Mouse (Mus musculus) liver, embryonic 16.5 days (tissue): Measurements from ENCODE around the gene Gramd1c. TPM values are rescaled to one million over a fixed set of nuclear protein-coding genes. Genes with fewer than 3 reads are reported as not detected.
A peak's percentile ranks its signal among the peaks of the same experiment; 100 is the strongest.

ENCODE experiments used
- ATAC-seq: fragments of 200-750 bp; cut with Nextera tagmentation; 2 replicates; pipeline ENCODE4 v1.8.0; 2017; ENCODE audit warnings: low read depth, mild to moderate bottlenecking, moderate number of reproducible peaks, moderate library complexity
- H3K27ac ChIP-seq: fragments of 300-500 bp; sonication (generic); 2 replicates; pipeline ENCODE4 v1.5.1; 2014; ENCODE audit warnings: mild to moderate bottlenecking, low read length
- H3K27me3 ChIP-seq: fragments of 300-500 bp; sonication (generic); 2 replicates; pipeline ENCODE4 v1.6.1; 2014; ENCODE audit warnings: low read depth, low read length, mixed read lengths; ENCODE audit not compliant: control insufficient read depth, insufficient read depth
- H3K36me3 ChIP-seq: fragments of 300-500 bp; sonication (generic); 2 replicates; pipeline ENCODE4 v1.6.1; 2014; ENCODE audit warnings: mild to moderate bottlenecking; ENCODE audit not compliant: control insufficient read depth, insufficient read depth
- H3K4me1 ChIP-seq: fragments of 300-500 bp; sonication (generic); 2 replicates; pipeline ENCODE4 v1.6.1; 2014; ENCODE audit warnings: low read depth, low read length, mixed read lengths; ENCODE audit not compliant: control insufficient read depth
- H3K4me2 ChIP-seq: fragments of 300-500 bp; sonication (generic); 2 replicates; pipeline ENCODE4 v1.6.1; 2014; ENCODE audit warnings: low read depth, low read length, mixed read lengths
- H3K4me3 ChIP-seq: fragments of 300-500 bp; sonication (generic); 2 replicates; pipeline ENCODE4 v1.5.1; 2014; ENCODE audit warnings: low read depth, mild to moderate bottlenecking, low read length
- H3K9ac ChIP-seq: fragments of 300-500 bp; sonication (generic); 2 replicates; pipeline ENCODE4 v1.6.1; 2014; ENCODE audit warnings: low read depth, low read length
- H3K9me3 ChIP-seq: fragments of 300-500 bp; sonication (generic); replicated peaks from 2 replicates; pipeline ENCODE4 v1.6.1; 2016; ENCODE audit warnings: low read length; ENCODE audit not compliant: control insufficient read depth
- WGBS: fragments of 180-500 bp; shearing (Covaris S2); extraction: QIAGEN DNeasy Blood & Tissue Kit; methylation state at CpG from one replicate; pipeline ENCODE4 v1.1.7; 2014; ENCODE audit not compliant: insufficient replicate concordance; 5-methylcytosine and 5-hydroxymethylcytosine counted together
- polyA plus RNA-seq: library from polyadenylated mRNA; unstranded; fragments of >200 nt; fragmentation: Nextera tagmentation; extraction: Ambion mirVana; gene quantifications from 2 replicates; pipeline ENCODE4 v1.2.1, GENCODE M21; 2015

The Gramd1c gene
- polyA plus RNA-seq, 1 experiment from 2014 or later: 4.3 TPM

GRCm38 (mm10) chr16:43958038-43958437 is 105.1 kb downstream of the Gramd1c start:
- Histone ChIP-seq H3K4me2 (no peak overlapping the region), H3K27me3 (no peaks in the 10 kb centered on the region), H3K27ac (no peak overlapping the region), H3K9me3 (no peaks in the 10 kb centered on the region), H3K36me3 (no peaks in the 10 kb centered on the region), H3K9ac (no peak overlapping the region), H3K4me3 (no peak overlapping the region), H3K4me1 (no peaks in the 10 kb centered on the region)
- no peak for ATAC-seq
- 71% methylated on average over 4 of the region's 4 CpGs for WGBS

DNA sequence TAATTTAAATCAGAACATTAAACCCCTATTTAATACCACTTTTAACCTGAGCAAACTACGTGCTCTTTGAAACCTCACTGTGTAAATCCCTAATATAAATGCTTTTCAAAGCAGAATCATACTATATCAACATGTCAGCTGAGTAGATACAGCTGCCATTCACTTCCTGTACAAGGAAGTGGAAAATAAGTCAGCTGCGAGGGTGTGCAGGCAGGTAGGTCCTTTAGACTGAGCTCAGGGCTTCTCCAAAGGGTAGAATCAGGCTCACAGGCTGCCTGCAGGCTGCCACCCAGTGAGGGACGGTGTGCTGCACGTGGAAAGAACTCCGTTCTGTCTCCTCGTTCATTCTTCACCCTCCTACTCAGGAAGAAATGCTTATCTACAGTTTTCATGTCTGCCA is 108.2 kb downstream of the Gramd1c start:
- no peaks in the 10 kb centered on the region for H3K9me3 ChIP-seq
- no peaks in the 10 kb centered on the region for H3K4me1 ChIP-seq
- H3K9ac ChIP-seq: no peak overlapping the region
- no peaks in the 10 kb centered on the region for H3K27me3 ChIP-seq
- 40% methylated on average over 6 of the region's 6 CpGs for WGBS
- H3K4me3 ChIP-seq: no peak overlapping the region
- no peaks in the 10 kb centered on the region for H3K36me3 ChIP-seq
- ATAC-seq: no peak
- H3K27ac ChIP-seq: no peak overlapping the region
- H3K4me2 ChIP-seq: no peak overlapping the region

- Histone ChIP-seq H3K9ac (no peak overlapping the region), H3K9me3 (no peaks in the 10 kb centered on the region), H3K36me3 (no peaks in the 10 kb centered on the region), H3K27ac (no peak overlapping the region), H3K27me3 (no peaks in the 10 kb centered on the region), H3K4me2 (no peak overlapping the region), H3K4me3 (no peak overlapping the region), H3K4me1 (no peaks in the 10 kb centered on the region)
- WGBS: 21% methylated on average over 4 of the region's 4 CpGs
- ATAC-seq: peak; percentile 45; the same call in 1 of the 2 replicates
Observed at GRCm38 (mm10) chr16:43951591-43951990, 111.6 kb downstream of the Gramd1c start.

DNA sequence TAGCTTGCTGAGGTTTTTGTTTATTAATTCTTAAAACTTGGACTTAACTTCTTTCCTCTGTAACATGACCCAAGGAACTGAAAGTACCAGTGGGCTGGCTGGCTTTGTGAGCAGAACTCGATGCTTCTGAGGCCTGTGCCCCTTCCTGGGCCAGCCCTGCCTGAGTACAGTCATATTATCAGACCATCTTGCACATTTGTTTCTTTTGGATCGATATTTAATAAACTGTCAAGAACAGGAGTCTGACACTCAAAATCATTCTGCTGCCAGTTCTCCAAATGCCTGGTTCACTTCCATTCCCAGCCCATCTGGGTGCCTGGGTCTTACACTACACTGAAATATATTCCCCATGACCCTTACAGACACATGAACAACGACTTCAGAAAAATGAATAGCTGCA is 117.3 kb downstream of the Gramd1c start:
- H3K27ac ChIP-seq: no peak overlapping the region

GRCm38 (mm10) chr16:43945351-43945750 is 117.8 kb downstream of the Gramd1c start:
- Histone ChIP-seq H3K27ac (no peak overlapping the region), H3K4me2 (no peak overlapping the region), H3K27me3 (no peaks in the 10 kb centered on the region), H3K4me3 (no peak overlapping the region), H3K9me3 (no peaks in the 10 kb centered on the region), H3K9ac (no peak overlapping the region), H3K4me1 (no peaks in the 10 kb centered on the region), H3K36me3 (no peaks in the 10 kb centered on the region; the same call in 1 of the 2 replicates)
- no peak for ATAC-seq
- WGBS: 69% methylated on average over 3 of the region's 3 CpGs

More for the DNA sequence above, 117.3 kb downstream of the Gramd1c start:
- no peak overlapping the region for H3K4me2 ChIP-seq
- H3K27me3 ChIP-seq: no peaks in the 10 kb centered on the region
- ATAC-seq: no peak
- WGBS: 63% methylated on average over 3 of the region's 3 CpGs
- H3K9ac ChIP-seq: no peak overlapping the region
- no peaks in the 10 kb centered on the region for H3K9me3 ChIP-seq
- H3K4me3 ChIP-seq: no peak overlapping the region
- H3K36me3 ChIP-seq: no peaks in the 10 kb centered on the region; the same call in 1 of the 2 replicates
- no peaks in the 10 kb centered on the region for H3K4me1 ChIP-seq

DNA sequence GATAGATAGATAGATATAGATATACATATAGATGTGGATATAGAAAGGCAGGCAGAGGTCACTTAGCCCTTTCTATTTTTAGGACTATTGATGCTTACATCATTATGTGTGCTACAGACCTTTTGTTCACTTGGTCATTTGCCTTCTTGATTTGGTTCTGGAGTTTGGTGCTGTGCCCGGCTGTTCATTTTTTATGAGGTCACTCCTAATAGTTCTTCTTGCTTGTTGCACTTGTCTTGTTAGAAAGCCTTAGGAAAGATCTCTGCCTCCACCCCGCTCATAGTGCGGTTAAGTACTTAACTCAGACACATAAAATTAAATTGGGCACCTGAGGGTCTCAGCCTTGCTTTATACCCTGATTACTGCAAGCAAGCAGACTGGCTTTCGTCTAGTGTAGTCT is 122.3 kb downstream of the Gramd1c start:
- H3K4me2 ChIP-seq: no peak overlapping the region
- H3K9ac ChIP-seq: no peak overlapping the region
- 88% methylated on average over 4 of the region's 4 CpGs for WGBS
- H3K4me1 ChIP-seq: no peaks in the 10 kb centered on the region
- H3K4me3 ChIP-seq: no peak overlapping the region
- H3K27ac ChIP-seq: no peak overlapping the region
- ATAC-seq: no peak
- H3K36me3 ChIP-seq: no peaks in the 10 kb centered on the region; the same call in 1 of the 2 replicates
- no peaks in the 10 kb centered on the region for H3K9me3 ChIP-seq
- no peaks in the 10 kb centered on the region for H3K27me3 ChIP-seq

DNA sequence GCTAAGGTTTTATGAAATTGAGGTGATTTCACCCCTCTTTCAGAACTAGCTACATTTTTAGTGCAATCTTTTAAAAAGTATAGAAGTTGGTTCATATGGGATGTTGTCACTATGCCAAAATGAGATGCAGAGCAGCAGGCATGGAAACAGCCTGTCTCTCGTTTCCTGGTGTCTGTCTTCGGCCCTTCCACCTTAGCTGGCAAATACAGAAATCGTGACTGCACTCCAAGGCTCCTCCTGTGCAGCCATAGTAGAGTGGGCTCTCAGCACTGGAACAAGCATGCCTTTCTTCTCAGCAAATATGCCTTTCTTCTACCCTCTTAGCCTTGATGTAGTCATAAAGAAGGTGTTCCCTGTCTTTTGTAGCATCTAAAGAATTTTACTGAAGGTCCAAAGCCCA is 127.3 kb downstream of the Gramd1c start:
- H3K27me3 ChIP-seq: no peaks in the 10 kb centered on the region
- H3K36me3 ChIP-seq: no peaks in the 10 kb centered on the region
- H3K4me1 ChIP-seq: no peaks in the 10 kb centered on the region
- H3K9ac ChIP-seq: no peak overlapping the region
- H3K4me2 ChIP-seq: no peak overlapping the region
- H3K27ac ChIP-seq: no peak overlapping the region
- no peaks in the 10 kb centered on the region for H3K9me3 ChIP-seq
- H3K4me3 ChIP-seq: no peak overlapping the region
- 66% methylated on average over 3 of the region's 3 CpGs for WGBS
- ATAC-seq: no peak

DNA sequence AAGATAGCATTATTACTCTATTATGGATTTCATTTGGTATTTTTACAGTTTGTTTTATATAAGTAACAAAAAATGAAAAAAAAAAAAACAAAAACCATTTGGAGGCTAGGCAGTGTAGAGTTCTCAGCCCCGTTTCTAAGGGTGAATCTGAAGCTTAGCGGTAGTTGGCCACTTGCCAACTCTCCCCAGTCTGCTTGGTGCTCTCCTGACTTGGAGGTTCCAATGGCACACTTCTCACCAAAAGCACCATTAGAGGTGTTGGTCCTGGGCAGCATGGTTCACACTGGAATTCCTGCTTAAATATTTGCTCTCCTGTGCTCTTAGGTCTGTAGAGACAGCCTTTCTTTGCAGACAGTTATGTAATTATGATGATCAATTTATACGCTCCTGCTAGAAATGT is 127.8 kb downstream of the Gramd1c start:
- no peaks in the 10 kb centered on the region for H3K9me3 ChIP-seq
- no peak overlapping the region for H3K9ac ChIP-seq
- no peak overlapping the region for H3K4me2 ChIP-seq
- H3K27me3 ChIP-seq: no peaks in the 10 kb centered on the region
- no peak overlapping the region for H3K27ac ChIP-seq
- H3K36me3 ChIP-seq: no peaks in the 10 kb centered on the region
- ATAC-seq: no peak
- no peak overlapping the region for H3K4me3 ChIP-seq
- H3K4me1 ChIP-seq: no peaks in the 10 kb centered on the region
- WGBS: 72% methylated on average over 3 of the region's 3 CpGs

GRCm38 (mm10) chr16:43934856-43935255 is 128.3 kb downstream of the Gramd1c start:
- Histone ChIP-seq H3K27ac (no peak overlapping the region), H3K4me3 (no peak overlapping the region), H3K9me3 (no peaks in the 10 kb centered on the region), H3K27me3 (no peaks in the 10 kb centered on the region), H3K9ac (no peak overlapping the region), H3K36me3 (no peaks in the 10 kb centered on the region), H3K4me1 (no peaks in the 10 kb centered on the region), H3K4me2 (no peak overlapping the region)
- no peak for ATAC-seq
- WGBS: 72% methylated on average over 8 of the region's 8 CpGs
